Mouse (Mus musculus): ENCODE measurements at regions not wholly inside any gene's neighbourhood (a gene's known extent, or its start where the extent isn't known, plus 50 kb on each side); places are given as distances from the start of the nearest gene placed in this dataset.

- no peak for DNase-seq (ENCODE audit: low spot score)
Observed at GRCm38 (mm10) chr13:18063677-18064076, 70.5 kb upstream of the Yae1d1 start.

DNA sequence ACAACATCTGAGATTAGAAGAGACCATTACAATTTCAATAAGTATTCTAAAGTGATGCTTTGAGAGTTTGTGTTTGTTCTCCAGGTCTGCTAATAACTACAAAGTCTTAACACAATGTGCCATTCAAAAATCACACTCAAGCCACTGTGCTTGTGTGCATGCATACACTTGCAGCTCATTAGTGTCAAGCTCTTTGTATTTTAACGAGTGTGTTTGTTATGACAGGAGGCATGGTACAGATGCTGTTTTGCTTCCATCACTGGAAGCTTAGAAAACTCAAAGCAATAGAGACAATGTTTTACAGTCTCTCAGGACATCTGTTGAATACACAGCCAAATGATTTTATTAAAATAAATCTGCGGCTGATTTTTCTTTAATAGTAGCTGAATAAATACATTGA lies 67.1 kb upstream of the Yae1d1 start:
- DNase-seq (ENCODE audit: low spot score), result no peak

DNA sequence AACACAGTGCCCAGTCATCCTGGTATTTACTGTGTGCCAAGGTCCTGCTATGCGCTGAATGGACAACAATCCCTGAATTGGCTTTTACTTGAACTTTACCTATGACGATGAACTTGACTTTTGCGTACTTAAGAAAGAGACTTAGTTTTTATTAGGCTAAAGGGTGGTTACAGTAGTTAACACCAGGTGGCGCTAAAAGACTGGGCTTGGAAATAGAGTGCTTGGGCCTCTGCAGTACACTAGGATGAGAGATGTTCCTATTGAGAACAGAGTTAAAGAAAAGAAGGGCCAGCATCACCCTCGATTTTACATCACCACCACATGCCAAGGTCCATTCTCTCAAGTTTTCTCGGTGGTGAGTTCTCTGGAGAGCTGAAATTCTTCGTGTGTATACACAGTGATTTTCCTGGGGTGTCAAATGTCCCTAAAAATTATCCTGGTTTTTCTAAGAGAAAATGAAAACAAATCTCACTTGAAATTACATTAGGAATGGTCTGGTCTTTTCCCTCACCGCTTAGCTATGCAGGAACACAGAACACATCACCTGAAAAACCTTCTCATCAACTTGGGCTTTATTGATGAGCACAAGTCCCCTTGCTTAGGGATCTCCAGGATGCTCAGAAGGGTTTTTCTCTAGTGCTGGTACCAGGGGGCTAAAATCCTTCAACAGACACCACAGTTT lies 64.2 kb upstream of the Yae1d1 start:
- peak; percentile 59 for DNase-seq (ENCODE audit: low spot score)

DNA sequence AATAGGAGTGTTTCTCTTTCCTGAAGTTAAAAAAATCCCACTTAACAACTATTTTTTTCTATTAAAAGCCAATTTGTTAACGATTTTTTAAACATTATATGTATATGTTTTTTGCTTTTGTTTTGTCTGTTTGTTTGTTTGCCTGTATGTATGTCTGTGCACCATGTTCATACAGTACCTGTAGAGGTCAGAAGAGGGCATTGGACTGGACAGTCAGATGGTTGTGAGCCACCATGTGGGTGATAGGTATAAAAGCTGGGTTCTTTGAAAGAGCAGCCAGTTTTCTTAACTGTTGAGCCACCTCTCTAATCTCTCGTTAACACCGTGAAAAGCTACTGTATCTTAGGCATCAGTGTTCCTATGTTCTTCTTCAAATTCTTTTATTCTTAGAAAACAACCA lies 63.7 kb upstream of the Yae1d1 start:
- no peak for DNase-seq (ENCODE audit: low spot score)

DNA sequence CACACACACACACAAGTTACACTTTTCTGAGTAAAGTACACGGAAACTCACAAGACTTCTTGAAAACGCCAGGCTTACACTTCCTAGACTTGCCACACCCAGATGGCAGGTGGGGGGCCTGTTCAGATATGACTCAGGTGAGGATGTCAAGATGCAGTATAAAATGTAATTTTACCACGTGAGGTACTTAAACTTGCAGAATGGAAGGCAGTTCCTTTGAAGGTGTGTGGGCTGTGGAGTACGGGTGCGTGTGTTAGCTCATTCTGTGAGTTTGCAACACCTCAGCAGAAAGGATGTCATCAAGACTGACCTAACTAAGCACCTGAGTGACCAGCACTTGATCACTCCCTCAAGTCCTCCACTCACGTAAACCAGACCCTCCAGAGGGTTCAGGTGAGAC lies 50.0 kb upstream of the Yae1d1 start:
- DNase-seq (ENCODE audit: low spot score), result no peak
